Mouse (Mus musculus) skeletal muscle tissue, adult 2 months (tissue): Measurements from ENCODE around the gene Draxin.
"Not testable (repeated sequence)": the region's sequence is repeated elsewhere in the genome, so short reads cannot be mapped to it uniquely, and the experiment has no call there.

Source experiments
- DNase-seq: peaks from one replicate; pipeline ENCODE4 v3.0.0-alpha.2; 2012; ENCODE audit warnings: low read depth, low spot score

The Draxin gene

GRCm38 (mm10) chr4:148130561-148131413, at the start of gene Draxin:
Gene Draxin, minus strand, starts transcription at chr4:148130698.
- DNase-seq, result no peak

GRCm38 (mm10) chr4:148177716-148178115, 47.2 kb upstream of the Draxin start:
- DNase-seq, result no peak

GRCm38 (mm10) chr4:148176603-148177002, 46.1 kb upstream of the Draxin start:
- not testable (repeated sequence) for DNase-seq

- no peak for DNase-seq
These were observed 44.0 kb upstream of the Draxin start for GRCm38 (mm10) chr4:148174495-148174862.

DNA sequence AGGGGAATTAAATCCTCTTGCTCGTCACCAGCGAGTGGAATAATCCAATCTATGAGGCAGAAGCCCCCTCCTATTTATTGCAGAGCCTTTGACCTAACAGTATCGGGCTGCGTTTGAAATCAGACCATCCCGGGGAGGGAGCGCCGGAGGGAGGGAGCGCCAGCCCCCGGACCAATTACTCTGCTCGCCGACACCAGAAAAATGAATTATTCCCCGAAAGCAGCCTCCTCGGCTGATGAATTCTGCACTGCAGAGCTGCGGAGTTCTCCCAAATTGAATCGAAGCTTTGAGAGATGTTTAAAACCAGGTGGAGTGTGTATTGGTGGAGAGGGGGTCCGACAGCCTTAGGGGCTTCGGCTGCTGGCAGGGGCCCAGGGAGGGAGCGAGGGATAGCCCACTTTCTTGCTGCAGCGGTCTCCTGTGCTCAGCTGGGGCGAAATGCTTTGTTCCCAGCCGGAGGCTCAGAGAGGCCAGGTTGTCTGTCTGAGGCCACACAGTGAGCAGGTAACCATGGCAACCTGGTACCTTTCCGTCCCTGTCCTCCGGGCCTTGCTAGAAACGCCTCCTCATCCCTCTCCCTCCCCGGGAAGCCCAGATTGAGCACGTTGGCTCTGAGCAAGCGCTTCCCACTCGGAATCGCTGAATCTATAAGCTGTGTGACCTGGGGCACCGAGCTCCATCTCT, 43.5 kb upstream of the Draxin start:
- no peak for DNase-seq

- no peak for DNase-seq
These were observed 40.8 kb upstream of the Draxin start for GRCm38 (mm10) chr4:148171261-148171660.

- no peak for DNase-seq
These were observed 40.3 kb upstream of the Draxin start for GRCm38 (mm10) chr4:148170842-148171241.

- no peak for DNase-seq
These were observed 39.1 kb upstream of the Draxin start for GRCm38 (mm10) chr4:148169586-148169985.

DNA sequence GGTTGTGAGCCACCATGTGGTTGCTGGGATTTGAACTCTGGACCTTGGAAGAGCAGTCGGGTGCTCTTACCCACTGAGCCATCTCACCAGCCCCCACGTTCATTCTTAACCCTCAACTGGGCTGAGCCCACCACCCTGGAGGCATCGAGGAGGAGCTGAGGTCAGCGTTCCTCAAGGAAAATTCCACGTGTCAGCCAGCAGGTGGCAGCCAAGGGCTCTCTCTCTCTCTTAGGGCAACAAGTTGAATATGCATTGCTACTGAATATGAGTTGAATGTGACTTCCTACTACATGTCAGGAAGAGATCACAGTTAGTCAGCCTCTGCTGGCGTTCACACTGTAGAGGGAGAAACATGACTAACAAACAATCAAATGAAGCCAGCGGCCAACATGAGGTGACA, 37.8 kb upstream of the Draxin start:
- peak; percentile 53 for DNase-seq

DNA sequence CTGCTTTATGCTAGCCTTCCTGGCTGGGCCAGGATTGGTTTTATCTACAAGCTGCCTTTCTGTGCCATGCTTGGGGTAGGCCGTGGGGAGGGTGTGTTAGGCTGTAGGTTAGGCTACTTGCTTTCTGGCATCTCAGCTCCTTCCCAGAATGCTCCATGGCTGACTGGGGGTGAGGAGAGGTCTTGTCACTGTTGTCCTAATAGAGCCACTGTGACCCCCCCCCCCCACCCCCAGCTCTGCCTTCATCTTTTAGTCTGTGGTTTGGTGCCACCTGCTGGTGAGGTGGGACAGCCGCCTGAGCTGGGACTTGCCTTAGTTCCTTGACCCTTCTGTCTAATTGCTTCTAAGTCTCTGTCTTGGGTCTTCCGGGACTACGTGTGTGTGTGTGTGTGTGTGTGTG, 36.5 kb upstream of the Draxin start:
- no peak for DNase-seq

DNA sequence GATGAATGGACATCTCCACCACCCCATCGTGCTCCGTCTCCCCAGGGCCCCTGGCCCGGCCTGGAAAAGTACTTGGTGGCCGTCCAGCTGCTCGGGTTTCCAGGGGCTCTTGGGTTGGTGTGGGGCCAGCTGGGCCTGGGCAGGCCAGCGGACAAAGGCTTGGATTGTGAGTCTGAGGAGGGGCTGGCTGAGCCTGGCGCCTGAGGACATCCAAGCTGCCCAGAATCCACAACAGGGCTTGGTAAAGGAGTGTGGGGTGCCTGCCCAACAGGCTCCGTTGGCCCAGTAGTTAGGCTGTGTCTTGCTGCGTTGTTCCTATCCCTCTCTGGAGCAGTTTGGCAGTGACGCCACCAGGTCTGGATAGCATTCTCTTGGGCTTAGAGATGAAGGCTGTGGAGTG, 35.9 kb upstream of the Draxin start:
- no peak for DNase-seq

DNA sequence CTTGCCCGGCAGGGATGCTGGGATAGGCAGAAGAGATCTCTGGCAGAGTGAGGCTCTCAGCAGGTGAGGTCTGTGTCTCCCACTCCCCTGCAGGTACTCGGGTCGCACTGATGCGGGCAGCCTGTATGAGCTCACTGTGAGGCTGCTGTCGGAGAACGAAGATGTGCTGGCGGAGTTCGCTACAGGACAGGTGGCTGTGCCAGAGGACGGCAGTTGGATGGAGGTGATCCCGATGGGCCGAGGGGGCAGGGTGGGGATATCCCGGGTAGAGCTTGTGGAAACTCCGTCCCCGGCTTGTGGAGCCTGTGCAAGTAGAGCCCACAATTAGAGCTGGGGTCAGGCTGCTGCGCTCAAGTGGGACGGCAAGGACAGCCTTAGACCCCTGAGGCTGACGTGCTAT, 35.1 kb upstream of the Draxin start:
- DNase-seq, result no peak

- DNase-seq, result no peak
These were observed 34.0 kb upstream of the Draxin start for GRCm38 (mm10) chr4:148164461-148164860.

GRCm38 (mm10) chr4:148164002-148164439, 33.5 kb upstream of the Draxin start:
- DNase-seq, result peak; percentile 72

DNA sequence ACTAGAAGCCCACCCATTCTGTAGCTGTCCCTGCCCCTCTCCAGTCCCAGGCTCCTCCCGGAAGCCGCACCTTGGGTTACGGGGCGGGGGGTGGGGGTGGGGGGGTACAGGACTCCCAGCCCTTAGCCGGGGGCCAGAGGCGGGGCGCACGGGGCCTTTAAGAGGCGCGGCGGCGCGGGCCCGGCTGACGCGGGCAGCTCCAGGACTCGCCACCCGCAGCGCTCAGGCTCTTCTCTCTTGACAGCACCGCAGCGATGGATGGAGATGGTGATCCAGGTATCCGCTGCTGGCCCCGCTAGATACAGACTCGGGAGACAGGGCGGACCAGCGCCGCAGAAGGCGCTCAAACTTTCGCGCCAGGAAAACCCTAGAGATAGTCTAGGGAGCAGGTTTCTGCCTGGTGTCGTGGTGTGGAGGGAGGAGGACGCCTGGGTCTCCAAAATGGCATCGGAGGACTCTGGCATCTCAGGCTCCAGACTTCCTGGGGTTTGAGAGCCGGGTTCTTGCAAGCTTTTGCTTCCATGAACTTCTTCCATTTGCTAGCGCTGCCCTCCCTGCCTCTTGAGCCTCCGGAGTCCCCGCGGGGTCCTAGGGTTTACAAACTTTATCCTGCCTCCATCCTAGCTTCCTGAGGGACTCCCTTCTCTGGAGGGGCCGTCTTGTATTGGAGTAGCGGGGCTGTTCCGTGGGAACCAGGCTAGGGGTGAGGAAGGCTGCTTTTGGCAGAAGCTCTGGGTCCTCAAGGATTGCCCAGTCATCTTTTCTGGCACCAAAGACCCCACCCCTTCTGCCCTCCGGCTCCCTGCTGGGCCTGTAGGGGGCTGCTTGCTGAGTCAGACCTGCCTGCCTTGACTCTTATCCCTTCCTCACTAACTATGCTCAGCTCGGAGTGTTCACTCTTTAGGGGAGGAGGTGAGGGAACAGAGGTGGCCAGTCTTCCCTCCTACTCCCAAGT, 30.2 kb upstream of the Draxin start, which contains the start of the genes Fbxo44 and Fbxo2:
TSS of gene Fbxo44 (minus strand) at position 47 of the 955 bp plus-strand sequence.
TSS of gene Fbxo2 (plus strand) at position 186 of the 955 bp plus-strand sequence.
- no peak for DNase-seq

DNA sequence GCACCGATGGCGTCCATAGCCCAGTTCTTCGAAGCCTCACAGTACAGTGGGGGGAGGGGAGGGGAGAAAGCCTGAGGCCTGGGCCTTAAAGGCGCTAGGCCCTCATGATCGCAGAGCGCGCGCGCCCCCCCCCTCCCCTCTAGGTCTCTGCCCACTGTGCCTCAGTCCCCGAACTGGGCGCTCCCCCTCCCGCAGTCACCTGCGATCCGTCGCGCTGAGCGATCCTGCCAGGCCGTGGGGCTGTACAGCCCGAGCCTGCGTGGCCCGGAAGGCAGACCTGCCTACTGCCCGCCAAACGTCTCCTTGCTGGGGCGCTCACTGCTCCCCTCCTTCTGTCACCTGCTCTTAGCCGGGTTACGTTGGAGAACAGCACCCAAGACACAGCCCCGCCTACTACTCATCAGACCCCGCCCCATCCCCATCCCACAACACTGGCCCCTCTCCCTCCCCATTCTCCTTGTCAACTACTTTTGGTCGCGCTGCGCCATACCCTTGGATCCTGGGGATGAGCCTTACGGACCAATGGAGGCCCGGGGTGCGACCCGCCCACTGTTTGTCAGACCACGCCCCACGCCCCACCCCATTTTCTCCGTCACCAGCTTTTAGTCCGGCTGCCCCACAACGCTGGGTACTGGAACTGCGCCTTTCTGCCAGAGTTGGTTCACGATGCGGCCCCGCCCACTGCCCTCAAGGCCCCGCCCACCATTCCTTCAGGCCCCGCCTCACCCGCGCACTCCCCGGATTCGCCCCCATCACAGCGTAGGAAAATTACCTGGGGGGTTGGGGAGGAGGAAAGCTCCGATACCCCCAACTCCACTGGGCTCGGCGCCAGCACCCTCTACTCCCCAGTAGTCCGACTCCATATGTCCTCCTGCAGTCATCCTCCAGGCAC, 29.3 kb upstream of the Draxin start:
- DNase-seq, result peak; percentile 83

- no peak for DNase-seq
These were observed 28.2 kb upstream of the Draxin start for GRCm38 (mm10) chr4:148158436-148159348.

GRCm38 (mm10) chr4:148154982-148155381, 24.5 kb upstream of the Draxin start:
- DNase-seq, result no peak

- DNase-seq, result no peak
These were observed 23.5 kb upstream of the Draxin start for GRCm38 (mm10) chr4:148154006-148154405.
